Mouse (Mus musculus) spleen, adult 2 months (tissue): ENCODE data around the gene Rnf157. TPM values are rescaled to one million over a fixed set of nuclear protein-coding genes. Genes with fewer than 3 reads are reported as not detected.
A peak's percentile ranks its signal among the peaks of the same experiment; 100 is the strongest.

Source experiments
- DNase-seq, 2 experiments: peaks; one replicate each; pipeline versions ENCODE4 v3.0.0 to v3.0.0-alpha.2; 2012 to 2021; ENCODE audit warnings: low spot score in 2 of 2, low read depth in 1 of 2
- H3K27ac ChIP-seq: fragments of 200-500 bp; 2 replicates; pipeline ENCODE4 v1.5.1; 2012; ENCODE audit warnings: low read length, inconsistent platforms; ENCODE audit not compliant: insufficient read depth
- H3K27me3 ChIP-seq: fragments of 200-500 bp; 2 replicates; pipeline ENCODE4 v1.6.1; 2012; ENCODE audit warnings: mild to moderate bottlenecking, moderate library complexity, low read length, inconsistent platforms; ENCODE audit not compliant: control insufficient read depth, insufficient read depth
- H3K36me3 ChIP-seq: fragments of 200-500 bp; 2 replicates; pipeline ENCODE4 v1.6.1; 2012; ENCODE audit warnings: mild to moderate bottlenecking, low read length, inconsistent platforms; ENCODE audit not compliant: control insufficient read depth, insufficient read depth
- H3K4me1 ChIP-seq: fragments of 200-500 bp; 2 replicates; pipeline ENCODE4 v1.6.1; 2011; ENCODE audit warnings: inconsistent platforms; ENCODE audit not compliant: control insufficient read depth, insufficient read depth, insufficient read length
- H3K4me3 ChIP-seq: fragments of 200-500 bp; 2 replicates; pipeline ENCODE4 v1.5.1; 2011; ENCODE audit warnings: mild to moderate bottlenecking, inconsistent platforms; ENCODE audit not compliant: insufficient read depth, insufficient read length; ENCODE audit errors: extremely low read depth
- CTCF ChIP-seq: fragments of 200-500 bp; IDR thresholded peaks from 2 replicates; pipeline ENCODE4 v1.5.1; 2011; ENCODE audit warnings: mild to moderate bottlenecking, inconsistent platforms; ENCODE audit not compliant: insufficient read depth, insufficient read length, insufficient replicate concordance; ENCODE audit errors: extremely low read depth
- POLR2A ChIP-seq: fragments of 200-500 bp; IDR thresholded peaks from 2 replicates; pipeline ENCODE4 v1.6.1; 2011; ENCODE audit warnings: low read depth, low read length, inconsistent platforms
- WGBS: fragments of 180-500 bp; shearing (Covaris S2); methylation state at CpG from one replicate; pipeline ENCODE4 v1.1.7; 2018; 5-methylcytosine and 5-hydroxymethylcytosine counted together
- polyA plus RNA-seq: library from polyadenylated mRNA; depleted of rRNA; stranded (reverse); fragments of >200 nt; gene quantifications from 2 replicates; pipeline ENCODE4 v1.2.3, GENCODE M21; 2012

Rnf157 gene
- polyA plus RNA-seq, 1 experiment: 10.7 TPM

- no peaks in the 10 kb centered on the region for H3K27me3 ChIP-seq
- WGBS: 63% methylated on average over 16 of the region's 16 CpGs
- H3K4me1 ChIP-seq: peaks cover 3% of the 10 kb centered on the region; the same call in 1 of the 2 replicates
- TF ChIP-seq POLR2A (no peak), CTCF (peak; percentile 95; the same call in 1 of the 2 replicates)
- H3K36me3 ChIP-seq: no peaks in the 10 kb centered on the region
- no peak overlapping the region for H3K27ac ChIP-seq
- peak; percentile 72 to 90 for DNase-seq
- H3K4me3 ChIP-seq: no peak overlapping the region
Observed at GRCm38 (mm10) chr11:116445596-116446307, 32.9 kb upstream of the Rnf157 start.

GRCm38 (mm10) chr11:116443935-116444334, 31.1 kb upstream of the Rnf157 start:
- WGBS: 90% methylated on average over 6 of the region's 6 CpGs
- no peaks in the 10 kb centered on the region for H3K27me3 ChIP-seq
- DNase-seq: no peak
- H3K27ac ChIP-seq: no peak overlapping the region
- peaks cover 11% of the 10 kb centered on the region; the same call in 1 of the 2 replicates for H3K4me1 ChIP-seq
- no peak overlapping the region for H3K4me3 ChIP-seq
- TF ChIP-seq CTCF (no peak), POLR2A (no peak)
- H3K36me3 ChIP-seq: peaks cover 1% of the 10 kb centered on the region; the same call in 1 of the 2 replicates

- Histone ChIP-seq H3K27me3 (no peaks in the 10 kb centered on the region), H3K4me1 (peaks cover 12% of the 10 kb centered on the region; the same call in 1 of the 2 replicates), H3K36me3 (peaks cover 1% of the 10 kb centered on the region; the same call in 1 of the 2 replicates), H3K4me3 (no peak overlapping the region), H3K27ac (no peak overlapping the region)
- DNase-seq: no peak
- TF ChIP-seq POLR2A: no peak
- WGBS: 92% methylated on average over 6 of the region's 6 CpGs
Observed at GRCm38 (mm10) chr11:116443311-116443710, 30.5 kb upstream of the Rnf157 start.

- Histone ChIP-seq H3K27me3 (no peaks in the 10 kb centered on the region), H3K4me1 (peaks cover 12% of the 10 kb centered on the region; the same call in 1 of the 2 replicates), H3K27ac (no peak overlapping the region), H3K36me3 (peaks cover 1% of the 10 kb centered on the region; the same call in 1 of the 2 replicates), H3K4me3 (no peak overlapping the region)
- WGBS: 89% methylated on average over 6 of the region's 6 CpGs
- no peak for DNase-seq
- TF ChIP-seq CTCF (no peak), POLR2A (no peak)
Observed at GRCm38 (mm10) chr11:116442867-116443177, 30.0 kb upstream of the Rnf157 start.

GRCm38 (mm10) chr11:116442129-116442866, 29.5 kb upstream of the Rnf157 start:
- WGBS: 86% methylated on average over 15 of the region's 15 CpGs
- Histone ChIP-seq H3K36me3 (peaks cover 6% of the 10 kb centered on the region), H3K27me3 (no peaks in the 10 kb centered on the region), H3K4me3 (no peak overlapping the region), H3K4me1 (peaks cover 12% of the 10 kb centered on the region; the same call in 1 of the 2 replicates), H3K27ac (no peak overlapping the region)
- no peak for DNase-seq
- TF ChIP-seq POLR2A (no peak), CTCF (no peak)

GRCm38 (mm10) chr11:116440408-116441068, 27.7 kb upstream of the Rnf157 start:
- no peak for DNase-seq
- TF ChIP-seq CTCF: no peak
- TF ChIP-seq POLR2A: no peak
- Histone ChIP-seq H3K27me3 (no peaks in the 10 kb centered on the region), H3K4me3 (no peak overlapping the region), H3K36me3 (peaks cover 10% of the 10 kb centered on the region), H3K4me1 (peaks cover 20% of the 10 kb centered on the region; the same call in 1 of the 2 replicates), H3K27ac (no peak overlapping the region)
- 78% methylated on average over 7 of the region's 7 CpGs for WGBS
